Mouse (Mus musculus) olfactory bulb, adult 2 months (tissue): ENCODE data around the gene Med12.

Experiments used
- CTCF ChIP-seq: fragments of 200-500 bp; IDR thresholded peaks from 2 replicates; pipeline ENCODE4 v1.5.1; 2012; ENCODE audit warnings: low read depth, mild to moderate bottlenecking, low read length, moderate library complexity; ENCODE audit not compliant: insufficient read depth
- POLR2A ChIP-seq: fragments of 200-500 bp; IDR thresholded peaks from 2 replicates; pipeline ENCODE4 v1.6.1; 2012; ENCODE audit warnings: mild to moderate bottlenecking, low read depth, low read length, moderate library complexity; ENCODE audit not compliant: insufficient read depth

GRCm38 (mm10) chrX:101268025-101268754 is 5.6 kb upstream of the Med12 start, which contains the start of gene Il2rg:
- TF ChIP-seq CTCF (no peak), POLR2A (no peak)
